Mouse (Mus musculus) frontal cortex, adult (tissue): Measurements from ENCODE around the gene Gm19410.
A peak's percentile ranks its signal among the peaks of the same experiment; 100 is the strongest.

Experiments
- ATAC-seq: cut with Nextera tagmentation; 2 replicates; pipeline ENCODE4 v1.9.2; 2017; ENCODE audit warnings: mild to moderate bottlenecking, moderate library complexity, mixed read lengths; ENCODE audit not compliant: low TSS enrichment

Gm19410 gene

GRCm38 (mm10) chr8:35765499-35766193 lies at the start of gene Gm19410:
Gm19410 (plus strand) TSS chr8:35765790.
- ATAC-seq: peak; percentile 73

- ATAC-seq: peak; percentile 77
Observed at GRCm38 (mm10) chr8:35730776-35731175, 34.8 kb upstream of the Gm19410 start.

GRCm38 (mm10) chr8:35735438-35735837 lies 30.2 kb upstream of the Gm19410 start:
- ATAC-seq: no peak

GRCm38 (mm10) chr8:35756202-35756601 lies 9.4 kb upstream of the Gm19410 start:
- ATAC-seq: peak; percentile 56

DNA sequence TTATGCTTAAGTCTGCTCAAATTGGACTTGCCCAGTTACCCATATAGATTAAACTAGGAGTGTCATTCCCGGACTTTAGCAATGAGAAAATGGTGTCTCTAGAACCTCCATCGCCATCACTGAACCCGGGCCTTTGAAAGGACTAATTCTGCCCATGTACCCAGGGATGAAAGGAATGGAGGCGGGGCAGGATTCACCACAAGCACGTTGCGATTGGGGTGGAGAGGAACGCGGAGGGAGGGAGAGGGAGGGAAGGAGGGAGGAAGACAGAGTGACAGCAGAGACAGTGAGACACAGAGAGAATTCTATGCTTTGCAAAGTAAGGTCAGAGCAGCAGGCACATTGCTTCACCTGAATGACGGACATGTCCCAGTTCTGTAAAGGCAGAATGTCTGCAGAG lies 570 bp upstream of the Gm19410 start:
- peak; percentile 50; the same call in 1 of the 2 replicates for ATAC-seq

DNA sequence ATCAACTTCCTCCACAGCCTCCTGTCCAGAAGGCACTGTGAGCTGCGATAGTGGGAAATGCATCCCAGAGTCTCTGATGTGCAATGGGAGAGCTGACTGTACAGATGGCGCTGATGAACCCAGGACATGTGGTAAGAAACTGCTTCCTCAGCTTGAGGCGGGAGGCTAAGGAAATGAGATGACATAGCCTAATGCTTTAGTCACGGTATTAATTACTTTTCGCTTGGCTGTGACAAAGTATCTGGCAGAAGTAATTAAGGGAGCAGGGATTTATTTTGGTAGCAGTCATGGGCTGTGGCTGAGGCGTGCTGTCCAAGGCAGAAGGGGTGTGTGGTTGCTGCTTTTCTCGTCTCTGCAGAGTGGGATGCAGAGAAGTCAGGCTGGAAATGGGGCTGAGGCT lies 7.9 kb downstream of the Gm19410 start:
- peak; percentile 94 for ATAC-seq
